Mouse (Mus musculus): ENCODE measurements around the gene Usp11.
"Not testable (repeated sequence)": the region's sequence is repeated elsewhere in the genome, so short reads cannot be mapped to it uniquely, and the experiment has no call there.

Gene Usp11

DNA sequence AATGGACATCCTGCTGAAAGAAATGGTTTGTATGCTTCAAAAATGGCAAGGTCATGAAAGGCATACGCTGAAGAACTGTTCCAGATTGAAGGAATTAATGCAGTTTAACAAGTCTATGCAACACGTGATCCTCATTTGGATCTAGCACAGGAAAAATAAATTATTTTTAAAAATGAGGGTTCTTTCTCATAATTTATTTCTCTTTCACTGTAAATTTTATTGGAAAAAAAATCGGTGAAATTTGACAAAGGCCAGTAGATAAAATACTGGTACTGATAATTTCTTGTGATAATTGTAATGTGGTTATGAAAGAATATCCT lies 1.3 kb downstream of the Usp11 start:
- no peaks in the 10 kb centered on the region for H3K27me3 ChIP-seq (ENCODE audit: control insufficient read depth, insufficient read depth, low read length, poor library complexity, severe bottlenecking)
- H3K36me3 ChIP-seq (ENCODE audit: control insufficient read depth, insufficient read depth, low read length, poor library complexity, severe bottlenecking), result no peaks in the 10 kb centered on the region
- DNase-seq (ENCODE audit: low read depth, low spot score), result no peak

DNA sequence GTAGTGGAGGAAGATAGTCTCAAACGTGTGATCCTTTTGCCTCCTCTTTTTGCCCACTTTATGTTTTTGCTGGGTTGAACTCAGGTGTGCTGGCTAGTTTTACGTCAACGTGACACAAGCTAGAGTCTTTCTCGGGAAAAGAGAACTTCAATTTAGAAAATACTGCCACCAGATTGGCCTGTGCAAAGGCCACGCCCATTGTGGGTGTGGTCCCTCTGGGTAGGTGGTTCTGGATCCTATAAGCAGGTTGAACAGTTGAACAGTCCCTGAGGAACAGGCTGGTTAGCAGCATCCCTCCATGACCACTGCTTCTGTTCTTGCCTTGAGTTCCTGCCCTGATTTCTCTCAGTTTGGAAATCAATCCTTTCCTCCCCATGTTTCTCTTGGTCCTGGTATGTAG lies 25.0 kb downstream of the Usp11 start:
- no peak for DNase-seq (ENCODE audit: low read depth, low spot score)
- no peaks in the 10 kb centered on the region for H3K36me3 ChIP-seq (ENCODE audit: control insufficient read depth, insufficient read depth, low read length, poor library complexity, severe bottlenecking)
- H3K27me3 ChIP-seq (ENCODE audit: control insufficient read depth, insufficient read depth, low read length, poor library complexity, severe bottlenecking), result no peaks in the 10 kb centered on the region

DNA sequence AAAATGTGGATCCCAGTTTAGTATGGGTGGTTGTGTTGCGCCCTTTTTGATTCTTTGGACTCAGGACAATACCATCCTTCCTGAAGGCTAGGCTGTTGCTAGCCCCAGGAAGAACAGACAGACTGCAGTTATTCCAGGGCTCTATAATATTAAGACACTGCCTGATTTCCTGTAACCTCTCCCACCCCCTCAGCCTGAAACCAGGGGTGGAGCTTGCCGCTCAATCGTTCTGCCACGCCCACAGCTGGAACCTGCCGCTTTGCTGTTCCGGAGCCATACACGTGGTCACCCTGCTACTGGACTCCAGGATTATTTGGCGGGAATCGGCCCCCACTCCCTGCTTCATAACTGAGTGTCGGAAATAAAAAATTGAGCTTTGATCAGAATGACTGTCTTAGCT lies 26.3 kb downstream of the Usp11 start:
- DNase-seq (ENCODE audit: low read depth, low spot score); H3K27me3 ChIP-seq (ENCODE audit: control insufficient read depth, insufficient read depth, low read length, poor library complexity, severe bottlenecking); H3K36me3 ChIP-seq (ENCODE audit: control insufficient read depth, insufficient read depth, low read length, poor library complexity, severe bottlenecking): not testable (repeated sequence)

DNA sequence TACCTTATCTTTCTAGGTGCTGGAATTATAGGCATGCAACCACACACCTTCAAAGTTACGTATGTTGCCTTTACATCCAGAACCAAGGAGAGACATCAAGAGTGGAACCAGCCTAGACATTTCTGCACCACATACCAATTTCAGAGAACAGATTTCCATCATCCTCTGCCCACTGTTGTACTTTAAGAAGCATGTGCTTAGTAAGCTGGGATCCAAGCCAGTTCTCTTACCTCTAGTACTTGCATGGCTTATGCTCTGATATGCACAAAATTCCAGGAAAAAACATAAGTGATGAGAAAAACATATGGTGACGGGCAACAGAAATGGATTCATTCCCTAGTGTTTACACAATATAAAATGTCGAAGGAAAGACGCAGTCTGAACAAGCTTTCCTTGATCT lies 32.8 kb downstream of the Usp11 start:
- Histone ChIP-seq H3K27me3 (ENCODE audit: control insufficient read depth, insufficient read depth, low read length, poor library complexity, severe bottlenecking) (no peaks in the 10 kb centered on the region), H3K36me3 (ENCODE audit: control insufficient read depth, insufficient read depth, low read length, poor library complexity, severe bottlenecking) (no peaks in the 10 kb centered on the region)
- DNase-seq (ENCODE audit: low read depth, low spot score), result no peak

DNA sequence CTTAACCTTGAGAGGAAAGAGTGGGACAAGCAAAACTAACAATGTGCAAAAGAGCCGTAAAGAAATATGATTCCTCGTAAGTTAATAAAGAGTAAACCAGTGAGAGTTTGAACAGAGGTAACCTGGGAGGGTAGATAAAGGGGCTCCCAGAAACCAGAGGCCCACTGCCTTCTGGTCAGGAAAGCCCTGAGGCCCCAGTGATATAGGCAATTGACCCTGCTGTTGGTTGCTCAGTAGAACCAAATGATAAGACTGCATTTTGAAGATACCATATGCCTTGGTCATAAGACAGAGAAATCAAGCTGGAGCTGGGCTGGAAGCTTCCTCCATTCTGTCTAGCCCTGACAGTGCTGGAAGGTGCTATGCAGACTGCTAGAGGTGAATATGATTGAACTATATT lies 45.1 kb downstream of the Usp11 start:
- DNase-seq (ENCODE audit: low read depth, low spot score), result no peak
- Histone ChIP-seq H3K36me3 (ENCODE audit: control insufficient read depth, insufficient read depth, low read length, poor library complexity, severe bottlenecking) (no peaks in the 10 kb centered on the region), H3K27me3 (ENCODE audit: control insufficient read depth, insufficient read depth, low read length, poor library complexity, severe bottlenecking) (no peaks in the 10 kb centered on the region)

DNA sequence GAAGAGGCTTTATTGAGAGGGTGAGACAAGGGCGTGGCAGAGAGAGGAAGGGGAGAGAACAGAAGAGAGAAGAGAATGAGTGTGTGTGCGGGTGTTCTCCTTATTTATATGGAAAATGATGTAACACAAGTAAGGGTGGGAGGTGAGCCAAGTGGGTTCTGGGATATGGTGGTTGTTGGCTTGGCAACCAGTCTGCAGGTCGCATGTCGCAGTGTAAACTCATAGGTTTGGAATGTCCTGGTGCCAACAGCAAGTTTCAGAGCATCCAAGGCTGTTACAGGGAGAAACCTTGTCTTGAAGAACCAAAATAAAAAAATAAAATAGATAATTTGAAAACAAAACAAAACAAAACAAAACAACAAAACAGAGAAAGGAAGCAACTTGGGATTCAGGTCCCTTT lies 57.5 kb downstream of the Usp11 start:
- no peak for DNase-seq (ENCODE audit: low read depth, low spot score)
- no peaks in the 10 kb centered on the region for H3K36me3 ChIP-seq (ENCODE audit: control insufficient read depth, insufficient read depth, low read length, poor library complexity, severe bottlenecking)
- H3K27me3 ChIP-seq (ENCODE audit: control insufficient read depth, insufficient read depth, low read length, poor library complexity, severe bottlenecking), result no peaks in the 10 kb centered on the region

All from splenic B cell, adult 2 months (primary cell).